Mouse (Mus musculus): ENCODE results near the gene Lcn3. TPM values are rescaled to one million over a fixed set of nuclear protein-coding genes. Genes with fewer than 3 reads are reported as not detected.

Lcn3 gene
- polyA plus RNA-seq, 1 experiment, result not detected

- no peak for DNase-seq
- WGBS, result 86% methylated on average over 4 of the region's 4 CpGs
- TF ChIP-seq CTCF (conservative IDR thresholded peaks at IDR 0.05; ENCODE audit: insufficient read depth, insufficient read length, low read depth, low read length) (no peak), POLR2A (IDR thresholded peaks at IDR 0.05; ENCODE audit: low read depth, low read length) (no peak)
- no peaks in the 10 kb centered on the region for H3K4me1 ChIP-seq (ENCODE audit: control insufficient read depth, insufficient read depth, low read length)
- no peaks in the 10 kb centered on the region for H3K27me3 ChIP-seq (replicated peaks; ENCODE audit: control insufficient read depth, insufficient read depth, low read length)
- H3K36me3 ChIP-seq (ENCODE audit: control insufficient read depth, insufficient read depth, low read length), result no peaks in the 10 kb centered on the region
- H3K27ac ChIP-seq (ENCODE audit: insufficient read depth, low read depth, low read length), result no peak overlapping the region
- H3K4me3 ChIP-seq (ENCODE audit: insufficient read depth, low read depth, low read length), result no peak overlapping the region
Measured at GRCm38 (mm10) chr2:25767764-25768163, 2.4 kb downstream of the Lcn3 start.

- no peak overlapping the region for H3K27ac ChIP-seq (ENCODE audit: insufficient read depth, low read depth, low read length)
Measured at GRCm38 (mm10) chr2:25773507-25773906, 8.1 kb downstream of the Lcn3 start.

GRCm38 (mm10) chr2:25774640-25775039 is 9.3 kb downstream of the Lcn3 start:
- Histone ChIP-seq H3K4me1 (ENCODE audit: control insufficient read depth, insufficient read depth, low read length) (no peaks in the 10 kb centered on the region), H3K27me3 (replicated peaks; ENCODE audit: control insufficient read depth, insufficient read depth, low read length) (no peaks in the 10 kb centered on the region), H3K27ac (ENCODE audit: insufficient read depth, low read depth, low read length) (no peak overlapping the region), H3K36me3 (ENCODE audit: control insufficient read depth, insufficient read depth, low read length) (no peaks in the 10 kb centered on the region), H3K4me3 (ENCODE audit: insufficient read depth, low read depth, low read length) (no peak overlapping the region)
- WGBS, result 83% methylated on average over 2 of the region's 2 CpGs
- no peak for DNase-seq
- TF ChIP-seq CTCF (conservative IDR thresholded peaks at IDR 0.05; ENCODE audit: insufficient read depth, insufficient read length, low read depth, low read length) (no peak), POLR2A (IDR thresholded peaks at IDR 0.05; ENCODE audit: low read depth, low read length) (no peak)

More at GRCm38 (mm10) chr2:25773507-25773906, 8.1 kb downstream of the Lcn3 start:
- Histone ChIP-seq H3K4me3 (ENCODE audit: insufficient read depth, low read depth, low read length) (no peak overlapping the region), H3K36me3 (ENCODE audit: control insufficient read depth, insufficient read depth, low read length) (no peaks in the 10 kb centered on the region), H3K27me3 (replicated peaks; ENCODE audit: control insufficient read depth, insufficient read depth, low read length) (no peaks in the 10 kb centered on the region), H3K4me1 (ENCODE audit: control insufficient read depth, insufficient read depth, low read length) (no peaks in the 10 kb centered on the region)
- WGBS, result 93% methylated on average over 2 of the region's 2 CpGs
- TF ChIP-seq POLR2A (IDR thresholded peaks at IDR 0.05; ENCODE audit: low read depth, low read length) (no peak), CTCF (conservative IDR thresholded peaks at IDR 0.05; ENCODE audit: insufficient read depth, insufficient read length, low read depth, low read length) (no peak)
- no peak for DNase-seq

- TF ChIP-seq CTCF (conservative IDR thresholded peaks at IDR 0.05; ENCODE audit: insufficient read depth, insufficient read length, low read depth, low read length) (no peak), POLR2A (IDR thresholded peaks at IDR 0.05; ENCODE audit: low read depth, low read length) (no peak)
- peak; percentile 51 for DNase-seq
- H3K4me1 ChIP-seq (ENCODE audit: control insufficient read depth, insufficient read depth, low read length), result no peaks in the 10 kb centered on the region
- H3K36me3 ChIP-seq (ENCODE audit: control insufficient read depth, insufficient read depth, low read length), result no peaks in the 10 kb centered on the region
- 46% methylated on average over 3 of the region's 3 CpGs for WGBS
- no peak overlapping the region for H3K27ac ChIP-seq (ENCODE audit: insufficient read depth, low read depth, low read length)
- H3K4me3 ChIP-seq (ENCODE audit: insufficient read depth, low read depth, low read length), result no peak overlapping the region
- H3K27me3 ChIP-seq (replicated peaks; ENCODE audit: control insufficient read depth, insufficient read depth, low read length), result no peaks in the 10 kb centered on the region
Measured at GRCm38 (mm10) chr2:25775991-25776390, 10.6 kb downstream of the Lcn3 start.

GRCm38 (mm10) chr2:25776717-25777116 is 11.3 kb downstream of the Lcn3 start, which contains the start of gene Lcn11:
Gene Lcn11, plus strand, starts transcription at chr2:25777017.
- Histone ChIP-seq H3K4me3 (ENCODE audit: insufficient read depth, low read depth, low read length) (no peak within 1 kb of the TSS), H3K27ac (ENCODE audit: insufficient read depth, low read depth, low read length) (no peak within 1 kb of the TSS), H3K27me3 (replicated peaks; ENCODE audit: control insufficient read depth, insufficient read depth, low read length) (no peaks in the 10 kb centered on the region), H3K36me3 (ENCODE audit: control insufficient read depth, insufficient read depth, low read length) (no peaks in the 10 kb centered on the region), H3K4me1 (ENCODE audit: control insufficient read depth, insufficient read depth, low read length) (no peaks in the 10 kb centered on the region)
- TF ChIP-seq CTCF (conservative IDR thresholded peaks at IDR 0.05; ENCODE audit: insufficient read depth, insufficient read length, low read depth, low read length) (no peak), POLR2A (IDR thresholded peaks at IDR 0.05; ENCODE audit: low read depth, low read length) (no peak)
- 97% methylated on average over 1 of the region's 1 CpGs for WGBS
- DNase-seq, result no peak

- TF ChIP-seq CTCF (conservative IDR thresholded peaks at IDR 0.05; ENCODE audit: insufficient read depth, insufficient read length, low read depth, low read length) (no peak), POLR2A (IDR thresholded peaks at IDR 0.05; ENCODE audit: low read depth, low read length) (no peak)
- WGBS, result 85% methylated on average over 9 of the region's 9 CpGs
- H3K4me3 ChIP-seq (ENCODE audit: insufficient read depth, low read depth, low read length), result no peak overlapping the region
Measured at GRCm38 (mm10) chr2:25779076-25779475, 13.7 kb downstream of the Lcn3 start.

GRCm38 (mm10) chr2:25780921-25781320 is 15.6 kb downstream of the Lcn3 start:
- H3K4me1 ChIP-seq (ENCODE audit: control insufficient read depth, insufficient read depth, low read length), result no peaks in the 10 kb centered on the region
- H3K36me3 ChIP-seq (ENCODE audit: control insufficient read depth, insufficient read depth, low read length), result no peaks in the 10 kb centered on the region
- WGBS, result 52% methylated on average over 4 of the region's 4 CpGs
- no peak overlapping the region for H3K4me3 ChIP-seq (ENCODE audit: insufficient read depth, low read depth, low read length)
- no peak overlapping the region for H3K27ac ChIP-seq (ENCODE audit: insufficient read depth, low read depth, low read length)
- no peaks in the 10 kb centered on the region for H3K27me3 ChIP-seq (replicated peaks; ENCODE audit: control insufficient read depth, insufficient read depth, low read length)
- TF ChIP-seq CTCF (conservative IDR thresholded peaks at IDR 0.05; ENCODE audit: insufficient read depth, insufficient read length, low read depth, low read length) (no peak), POLR2A (IDR thresholded peaks at IDR 0.05; ENCODE audit: low read depth, low read length) (no peak)
- DNase-seq, result no peak

More at GRCm38 (mm10) chr2:25779076-25779475, 13.7 kb downstream of the Lcn3 start:
- H3K27ac ChIP-seq (ENCODE audit: insufficient read depth, low read depth, low read length), result no peak overlapping the region
- H3K27me3 ChIP-seq (replicated peaks; ENCODE audit: control insufficient read depth, insufficient read depth, low read length), result no peaks in the 10 kb centered on the region
- no peak for DNase-seq
- H3K4me1 ChIP-seq (ENCODE audit: control insufficient read depth, insufficient read depth, low read length), result no peaks in the 10 kb centered on the region
- no peaks in the 10 kb centered on the region for H3K36me3 ChIP-seq (ENCODE audit: control insufficient read depth, insufficient read depth, low read length)

Data from kidney, adult 2 months (tissue).